Mouse (Mus musculus): ENCODE measurements around the gene Chd4.
A peak's percentile ranks its signal among the peaks of the same experiment; 100 is the strongest.
"Not testable (repeated sequence)": the region's sequence is repeated elsewhere in the genome, so short reads cannot be mapped to it uniquely, and the experiment has no call there.

The Chd4 gene

GRCm38 (mm10) chr6:125160558-125160853, 64.7 kb downstream of the Chd4 start:
- peak; percentile 23 for DNase-seq (ENCODE audit: low read depth, low spot score)

- peak; percentile 56 for DNase-seq (ENCODE audit: low read depth, low spot score)
These were observed 65.3 kb downstream of the Chd4 start for GRCm38 (mm10) chr6:125160854-125161760.

- DNase-seq (ENCODE audit: low read depth, low spot score) = peak; percentile 86
These were observed 66.2 kb downstream of the Chd4 start for GRCm38 (mm10) chr6:125161971-125162370.

- not testable (repeated sequence) for DNase-seq (ENCODE audit: low read depth, low spot score)
These were observed 67.0 kb downstream of the Chd4 start for GRCm38 (mm10) chr6:125162615-125163305.

GRCm38 (mm10) chr6:125163801-125164657, 68.2 kb downstream of the Chd4 start:
- DNase-seq (ENCODE audit: low read depth, low spot score) = peak; percentile 39

GRCm38 (mm10) chr6:125164672-125165327, 69.0 kb downstream of the Chd4 start:
- DNase-seq (ENCODE audit: low read depth, low spot score) = peak; percentile 83

- peak; percentile 98 for DNase-seq (ENCODE audit: low read depth, low spot score)
These were observed 69.6 kb downstream of the Chd4 start for GRCm38 (mm10) chr6:125165328-125165891.

- peak; percentile 40 for DNase-seq (ENCODE audit: low read depth, low spot score)
These were observed 70.4 kb downstream of the Chd4 start, which contains the start of gene Gapdh for GRCm38 (mm10) chr6:125166051-125166751. TSS of gene Gapdh (minus strand) at chr6:125166467.

- DNase-seq (ENCODE audit: low read depth, low spot score) = no peak
These were observed 71.3 kb downstream of the Chd4 start for GRCm38 (mm10) chr6:125166861-125167650.

GRCm38 (mm10) chr6:125168086-125168485, 72.3 kb downstream of the Chd4 start:
- DNase-seq (ENCODE audit: low read depth, low spot score) = no peak

- no peak for DNase-seq (ENCODE audit: low read depth, low spot score)
These were observed 74.4 kb downstream of the Chd4 start for GRCm38 (mm10) chr6:125170194-125170593.

GRCm38 (mm10) chr6:125172474-125172873, 76.7 kb downstream of the Chd4 start:
- no peak for DNase-seq (ENCODE audit: low read depth, low spot score)

GRCm38 (mm10) chr6:125173256-125173655, 77.5 kb downstream of the Chd4 start:
- no peak for DNase-seq (ENCODE audit: low read depth, low spot score)

- DNase-seq (ENCODE audit: low read depth, low spot score) = no peak
These were observed 79.7 kb downstream of the Chd4 start for GRCm38 (mm10) chr6:125175469-125175868.

- DNase-seq (ENCODE audit: low read depth, low spot score) = no peak
These were observed 83.8 kb downstream of the Chd4 start for GRCm38 (mm10) chr6:125179601-125180000.
